Mouse (Mus musculus) MN1 (cell line): Measurements from ENCODE around the gene Rabepk.
A peak's percentile ranks its signal among the peaks of the same experiment; 100 is the strongest.
"Not testable (repeated sequence)": the region's sequence is repeated elsewhere in the genome, so short reads cannot be mapped to it uniquely, and the experiment has no call there.

Source experiments
- DNase-seq: peaks from one replicate; pipeline ENCODE4 v3.0.0-alpha.2; 2016; ENCODE audit warnings: low spot score

The Rabepk gene

DNA sequence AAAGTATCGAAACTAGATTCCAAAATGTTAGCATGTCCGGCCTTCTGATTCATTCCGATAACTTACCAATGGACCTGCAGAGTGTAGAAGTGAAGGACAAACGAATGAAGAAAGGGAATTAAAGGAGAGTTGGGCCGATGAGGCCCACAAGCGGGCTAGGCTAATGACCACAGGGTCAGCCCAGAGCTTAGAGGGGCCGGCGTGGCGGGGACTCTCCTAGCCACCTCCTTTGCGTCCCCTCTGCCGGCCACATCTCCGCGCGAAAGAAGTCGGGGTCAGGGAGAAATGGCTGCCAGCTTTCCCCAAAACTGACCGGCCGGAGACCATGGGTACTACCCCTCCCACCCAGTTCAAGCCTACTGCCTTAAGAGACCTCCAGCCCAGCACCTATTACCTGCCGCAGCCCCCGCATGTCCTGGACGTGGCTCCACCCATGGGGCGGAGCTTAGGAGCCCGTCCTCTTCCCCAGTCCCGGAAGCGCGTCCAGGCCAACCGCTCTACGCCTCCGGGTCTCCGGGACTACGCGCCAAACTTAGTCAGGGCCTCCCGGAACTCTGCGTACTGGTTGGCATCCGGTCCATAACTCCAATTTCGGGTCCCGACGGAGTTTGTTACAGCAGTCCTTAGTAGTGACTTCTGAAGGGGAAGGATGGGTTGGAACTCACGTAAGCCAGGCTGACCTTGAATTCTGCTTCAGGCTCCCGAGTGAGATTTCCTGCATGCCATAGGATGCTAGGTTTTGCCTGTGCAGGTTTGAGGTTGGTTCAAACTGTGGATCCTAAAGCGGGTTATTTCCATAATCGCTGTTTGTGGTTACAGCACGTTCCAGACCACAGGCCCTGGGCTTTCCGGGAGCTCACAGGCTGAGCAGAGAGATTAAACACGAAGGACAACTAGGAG lies at the start of gene Rabepk:
Rabepk (minus strand) TSS at position 556 of the 900 bp plus-strand sequence.
- peak; percentile 84 for DNase-seq

DNA sequence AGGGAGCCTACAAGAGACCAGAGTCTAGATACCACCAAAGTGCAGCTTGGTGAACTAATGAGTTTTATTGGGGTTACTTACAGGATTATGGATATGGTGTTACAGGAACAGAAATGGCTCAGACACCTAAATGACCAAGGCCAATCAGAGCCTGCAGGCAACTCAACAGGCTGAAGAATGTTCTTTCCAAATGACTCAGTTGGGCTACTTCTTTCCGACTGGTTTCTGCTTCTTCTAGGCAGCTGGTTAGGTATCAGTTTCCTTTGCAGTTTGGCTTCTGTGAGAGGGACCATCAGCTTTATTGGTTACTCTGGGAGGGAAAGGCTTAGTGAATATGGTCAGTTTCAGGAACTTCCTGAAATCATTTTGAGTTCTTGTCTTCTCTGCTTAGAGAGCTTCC lies 48.0 kb upstream of the Rabepk start:
- no peak for DNase-seq

DNA sequence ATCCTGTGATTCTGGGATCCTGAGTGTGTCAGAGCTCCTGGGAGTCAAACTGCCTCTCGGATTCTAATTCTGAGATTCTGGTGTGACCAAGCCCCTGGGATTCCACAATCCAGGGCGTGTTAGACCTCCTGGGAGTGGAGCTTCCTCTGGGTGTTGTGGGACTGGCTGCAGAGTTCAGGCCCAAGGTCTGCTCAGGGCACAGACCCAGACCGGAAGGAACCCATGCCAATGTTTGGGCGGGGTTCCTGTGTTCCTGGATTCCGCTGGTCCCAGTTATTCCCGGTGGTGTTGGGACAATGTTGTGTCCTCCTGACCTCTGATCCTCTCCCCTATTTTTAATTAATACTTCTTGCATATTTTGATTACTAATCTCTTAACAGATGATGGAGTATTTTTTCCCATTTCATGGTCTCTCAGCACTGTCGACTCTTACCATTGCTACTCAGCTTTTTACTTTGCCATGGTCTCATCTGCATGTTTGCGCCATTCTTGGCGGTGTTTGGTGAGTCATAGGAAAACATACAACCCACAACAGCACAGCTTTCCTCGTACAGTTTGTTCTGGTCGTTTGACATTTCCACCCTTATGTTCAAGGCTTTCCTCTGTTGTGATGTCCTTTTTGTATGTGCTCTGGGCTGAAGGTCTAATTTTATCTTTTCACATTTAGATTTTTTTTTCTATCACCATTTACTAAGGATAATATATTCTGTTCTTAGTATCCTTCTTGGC lies 43.7 kb upstream of the Rabepk start:
- DNase-seq: no peak

DNA sequence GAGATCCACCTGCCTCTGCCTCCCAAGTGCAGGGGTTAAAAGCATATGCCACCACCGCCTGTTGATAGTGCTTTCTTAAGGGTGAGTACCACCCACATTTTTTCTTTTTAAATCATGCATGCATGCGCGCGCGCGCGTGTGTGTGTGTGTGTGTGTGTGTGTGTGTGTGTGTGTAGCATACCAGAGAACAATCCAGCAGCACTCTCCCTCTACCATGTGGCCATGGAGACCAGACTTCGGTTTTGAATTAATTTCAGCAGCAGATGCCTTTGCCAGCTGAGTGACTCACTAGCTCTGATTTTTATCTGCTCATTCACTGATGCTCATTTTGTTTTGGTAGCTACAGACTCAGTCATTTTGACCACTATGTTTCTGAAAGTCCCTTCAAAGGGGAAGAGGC lies 42.0 kb upstream of the Rabepk start:
- peak; percentile 90 for DNase-seq

DNA sequence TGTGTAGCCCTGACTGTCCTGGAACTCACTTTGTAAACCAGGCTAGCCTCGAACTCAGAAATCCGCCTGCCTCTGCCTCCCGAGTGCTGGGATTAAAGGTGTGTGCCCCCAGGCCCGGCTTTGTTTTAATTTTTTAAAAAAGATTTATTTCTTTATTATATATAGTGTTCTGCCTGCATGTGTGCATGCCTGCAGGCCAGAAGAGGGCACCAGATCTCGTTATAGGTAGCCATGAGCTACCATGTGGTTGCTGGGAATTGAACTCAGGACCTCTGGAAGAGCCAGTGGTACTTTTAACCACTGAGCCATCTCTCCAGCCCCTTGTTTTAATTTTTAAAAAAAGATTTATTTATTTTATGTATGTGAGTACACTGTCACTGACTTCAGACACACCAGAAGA lies 40.4 kb upstream of the Rabepk start:
- DNase-seq: not testable (repeated sequence)

DNA sequence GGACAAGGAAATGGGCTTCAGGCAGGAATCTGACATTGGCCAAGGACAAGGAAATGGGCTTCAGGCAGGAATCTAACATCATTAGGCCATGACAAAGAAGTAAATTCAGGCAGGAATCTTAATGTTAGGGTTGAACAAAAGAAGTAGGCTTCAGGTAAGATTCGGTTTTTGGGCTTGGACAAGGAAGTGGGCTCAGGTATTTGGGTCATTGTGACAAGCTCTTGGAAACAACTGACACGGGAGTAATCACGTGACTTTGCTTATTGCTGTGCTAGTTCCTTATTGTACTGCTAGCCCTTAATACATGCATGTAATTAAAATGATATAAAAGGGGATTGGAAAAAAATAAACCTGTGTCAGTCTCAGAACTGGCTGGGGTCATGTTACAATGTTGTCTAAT lies 36.0 kb upstream of the Rabepk start:
- no peak for DNase-seq

DNA sequence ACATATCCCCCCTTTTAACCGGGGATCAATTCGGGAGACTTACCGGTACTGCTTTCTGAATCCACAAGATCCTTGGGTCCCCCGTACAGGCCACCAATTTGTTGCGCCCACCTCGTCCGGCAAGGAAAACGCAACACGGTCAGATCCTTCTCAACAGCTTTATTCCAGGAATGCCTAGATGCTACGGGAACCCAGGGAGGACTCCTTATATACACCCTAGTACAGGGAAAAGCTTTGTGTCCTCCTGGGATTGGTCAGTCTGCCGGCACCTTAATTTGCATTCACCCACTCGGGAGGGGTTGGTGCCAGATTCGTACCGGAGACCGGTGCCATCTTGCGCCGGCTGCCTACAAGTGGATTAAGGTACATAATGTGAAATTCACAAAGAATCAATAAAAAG lies 33.9 kb upstream of the Rabepk start:
- DNase-seq: no peak

DNA sequence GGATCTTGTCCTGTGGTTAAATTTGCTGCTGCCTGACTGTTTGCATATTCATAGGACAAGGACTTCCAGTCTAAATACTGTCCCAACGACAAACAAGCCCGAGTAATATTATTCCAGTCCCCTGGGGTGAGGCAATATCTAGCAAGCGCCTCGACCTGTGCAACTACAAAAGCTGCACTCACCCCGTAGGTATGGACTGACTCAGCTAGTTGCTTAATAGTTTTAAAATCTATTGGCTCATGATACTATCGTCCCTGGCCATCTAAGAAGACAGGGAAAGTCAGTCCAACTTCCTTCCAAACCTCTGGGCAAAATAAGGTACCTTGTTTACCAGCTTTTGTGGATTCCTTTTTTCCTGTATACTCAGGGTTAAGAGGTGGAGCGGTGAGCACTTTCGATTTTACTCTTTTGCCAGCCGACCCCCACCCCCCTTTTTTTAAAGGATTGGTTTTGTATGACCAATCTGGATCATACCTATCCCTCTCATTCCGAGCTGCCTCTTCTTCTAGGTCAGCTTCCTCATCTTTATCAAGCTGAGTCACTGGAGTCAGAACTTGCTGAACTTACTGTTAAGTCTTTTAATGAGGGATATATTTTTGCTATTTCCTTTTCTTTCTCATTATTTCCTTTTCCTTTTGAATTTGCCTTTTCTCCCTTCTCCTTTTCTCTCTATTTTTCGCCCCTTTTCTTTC lies 33.2 kb upstream of the Rabepk start, which contains the start of gene Gm34653:
Gm34653 (plus strand) TSS at position 242 of the 692 bp plus-strand sequence.
- DNase-seq: not testable (repeated sequence)

DNA sequence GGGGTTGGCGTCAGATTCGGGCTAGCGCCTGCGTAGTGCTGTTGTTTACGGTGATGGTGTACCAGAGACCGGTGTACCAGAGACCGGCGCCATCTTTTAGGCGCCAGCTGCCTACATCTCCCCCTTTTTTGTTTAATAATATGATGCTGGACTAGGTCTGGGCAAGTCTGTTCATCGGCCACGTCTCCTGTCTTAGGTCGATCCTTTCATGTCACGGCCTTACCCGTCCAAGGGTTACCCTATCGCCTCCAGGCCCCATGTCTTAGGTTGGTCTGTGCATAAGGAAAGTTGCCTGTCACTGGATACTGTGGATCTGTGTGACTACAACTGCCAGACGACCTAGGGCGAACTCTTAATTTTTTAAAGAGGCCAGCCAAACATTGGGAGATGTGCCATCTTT lies 30.4 kb upstream of the Rabepk start:
- not testable (repeated sequence) for DNase-seq

DNA sequence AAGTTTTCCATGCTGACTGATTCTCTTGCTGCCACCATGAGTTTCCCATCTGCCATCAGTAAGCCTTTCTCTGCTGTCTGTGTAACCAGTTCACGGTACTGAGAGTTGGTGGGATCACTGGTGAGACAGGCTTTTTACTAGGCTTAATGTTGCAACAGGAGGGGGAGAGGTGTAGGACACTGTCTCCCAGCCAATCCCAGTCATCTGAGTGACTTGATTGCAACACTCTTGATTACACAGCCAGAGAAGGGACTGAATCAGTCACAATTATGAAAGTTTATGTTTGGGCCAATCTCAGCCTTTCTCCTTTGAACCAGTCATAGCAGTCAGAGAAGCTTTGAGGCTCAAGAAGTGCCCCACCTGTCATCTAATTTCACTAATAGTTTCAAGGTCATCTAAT lies 28.3 kb upstream of the Rabepk start:
- DNase-seq: no peak

DNA sequence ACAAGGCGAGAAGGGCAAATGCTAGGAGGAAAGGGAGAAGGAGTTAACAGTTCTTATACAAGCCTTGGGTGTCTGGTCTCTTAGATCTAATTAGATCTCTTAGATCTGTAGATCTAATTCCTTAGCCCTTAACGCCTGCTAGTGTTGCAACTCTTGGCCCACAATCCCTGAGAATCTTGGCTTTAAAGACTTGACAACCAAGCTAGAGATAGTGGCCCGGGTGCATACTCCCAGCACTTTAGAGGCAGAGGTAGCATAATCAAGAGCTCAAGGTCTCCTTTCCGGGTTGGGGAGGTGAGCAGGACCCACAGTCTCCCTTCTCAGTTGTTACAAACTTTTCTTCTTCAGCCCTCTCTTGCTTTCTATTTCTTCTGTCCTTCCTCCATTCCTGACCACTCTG lies 27.9 kb upstream of the Rabepk start:
- DNase-seq: no peak

DNA sequence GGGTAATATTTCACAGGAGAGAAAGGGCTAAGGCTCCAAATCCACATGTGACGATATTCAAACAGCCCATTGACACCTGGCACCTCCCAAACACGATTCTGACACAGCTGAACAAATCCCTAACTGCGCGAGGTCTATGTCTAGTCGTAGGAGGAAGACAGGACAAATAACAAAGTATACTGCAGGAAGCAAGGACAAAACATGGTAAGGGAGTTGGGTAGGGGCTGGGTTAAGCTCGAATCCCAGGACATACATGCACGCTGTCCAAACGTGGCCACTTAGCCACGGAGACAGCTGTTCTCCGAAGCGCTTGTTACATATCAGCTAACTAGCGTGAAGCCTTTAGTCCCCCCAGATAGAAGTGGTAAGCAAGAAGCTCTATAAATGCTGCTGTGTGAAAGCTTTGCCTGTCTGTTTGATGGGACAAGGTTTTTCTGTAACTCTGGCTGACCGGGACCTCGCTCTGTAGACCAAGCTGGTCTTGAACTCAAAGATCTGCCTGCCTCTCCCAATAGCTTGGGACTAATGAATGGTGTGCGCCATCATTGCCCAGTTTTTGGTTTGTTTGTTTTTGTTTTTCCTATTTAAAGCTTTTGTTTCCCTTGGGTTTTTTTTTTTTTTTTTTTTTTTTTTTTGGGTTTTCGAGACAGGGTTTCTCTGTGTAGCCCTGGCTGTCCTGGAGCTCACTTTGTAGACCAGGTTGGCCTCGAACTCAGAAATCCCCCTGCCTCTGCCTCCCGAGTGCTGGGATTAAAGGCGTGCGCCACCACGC lies 26.9 kb upstream of the Rabepk start:
- DNase-seq: no peak

DNA sequence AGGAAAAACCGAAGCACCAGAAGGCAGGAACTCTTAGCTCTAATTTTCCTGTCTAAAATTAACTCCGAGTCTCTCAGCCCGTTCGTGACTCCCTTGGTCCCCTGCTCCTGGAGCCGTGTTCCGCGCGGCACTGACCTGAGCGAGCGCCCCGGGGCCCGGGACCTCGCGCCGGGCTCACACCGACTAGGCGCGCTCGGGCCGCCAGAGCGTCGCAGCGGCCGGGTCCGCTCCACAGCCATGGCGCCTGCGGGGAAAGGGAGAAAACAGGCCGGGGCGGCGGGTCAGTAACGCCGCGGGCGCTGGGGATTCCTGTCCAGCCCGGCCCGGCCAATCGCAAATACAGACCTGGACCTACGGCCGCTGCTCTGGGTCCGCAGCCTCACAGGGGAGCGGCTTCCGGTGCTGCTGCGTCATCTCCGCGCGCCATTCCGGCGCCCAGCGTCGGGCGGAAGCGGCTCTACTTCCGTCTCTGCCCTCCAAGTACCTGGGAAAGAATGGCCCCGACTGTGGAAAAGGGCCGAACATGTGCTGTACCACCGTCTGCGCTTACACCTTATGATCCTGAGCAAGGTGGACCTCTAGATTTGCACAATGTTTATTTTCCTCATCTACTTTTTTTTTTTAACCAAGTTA lies 26.2 kb upstream of the Rabepk start, which contains the start of gene Fbxw2:
Fbxw2 (minus strand) TSS at position 485 of the 633 bp plus-strand sequence.
- DNase-seq: peak; percentile 95

DNA sequence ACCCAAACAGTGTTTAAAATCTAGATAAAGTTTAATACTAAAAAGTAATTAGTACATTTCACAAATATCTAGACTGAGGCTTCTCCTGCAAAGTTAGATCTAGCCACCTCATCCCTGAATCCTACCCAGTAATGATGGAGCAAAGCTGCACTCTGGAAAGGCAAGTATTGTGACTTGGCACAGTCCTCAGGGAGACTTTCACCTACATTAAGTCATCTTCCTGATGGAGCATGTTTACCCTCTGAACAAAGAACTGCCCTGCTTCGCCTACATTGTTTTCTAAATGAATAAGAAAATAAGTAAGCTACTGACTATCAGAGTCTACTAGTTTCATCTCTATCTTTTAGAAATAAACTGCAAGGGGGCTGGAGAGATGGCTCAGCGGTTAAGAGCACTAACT lies 18.8 kb upstream of the Rabepk start:
- DNase-seq: no peak

DNA sequence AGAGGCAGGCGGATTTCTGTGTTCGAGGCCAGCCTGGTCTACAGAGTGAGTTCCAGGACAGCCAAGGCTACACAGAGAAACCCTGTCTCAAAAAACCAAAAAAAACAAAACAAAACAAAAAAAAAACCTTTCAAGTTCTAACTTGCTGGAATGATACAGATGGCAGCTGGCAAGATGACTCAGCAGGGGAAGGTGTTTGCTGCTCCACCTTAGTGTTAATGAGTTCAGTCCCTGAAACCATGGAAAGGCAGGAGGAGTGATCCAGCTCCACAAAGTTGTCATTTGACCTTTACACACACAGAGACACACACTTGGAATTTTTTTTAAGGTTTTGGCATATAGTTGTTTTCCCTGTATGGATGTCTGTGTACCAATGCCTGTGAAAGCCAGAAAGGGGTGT lies 16.2 kb upstream of the Rabepk start:
- not testable (repeated sequence) for DNase-seq

DNA sequence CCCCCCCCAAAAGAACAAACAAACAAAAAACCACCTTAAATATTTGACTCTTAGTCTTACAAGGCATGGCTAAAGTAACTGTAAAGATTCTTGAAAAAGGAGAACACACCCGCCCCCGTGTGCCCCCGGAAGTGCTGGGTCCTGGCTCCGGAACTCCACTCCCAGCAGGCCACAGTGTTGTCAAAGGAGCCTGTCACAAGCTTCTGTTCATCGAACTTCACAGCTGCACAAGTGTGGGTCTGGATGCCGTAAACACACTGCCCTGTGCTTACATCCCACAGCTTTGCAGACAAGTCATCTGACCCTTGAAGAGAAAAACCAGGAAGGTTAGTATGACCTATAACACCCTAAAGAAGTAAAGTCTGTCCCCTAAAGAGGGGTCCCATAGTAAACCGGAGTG lies 13.0 kb upstream of the Rabepk start:
- DNase-seq: no peak

DNA sequence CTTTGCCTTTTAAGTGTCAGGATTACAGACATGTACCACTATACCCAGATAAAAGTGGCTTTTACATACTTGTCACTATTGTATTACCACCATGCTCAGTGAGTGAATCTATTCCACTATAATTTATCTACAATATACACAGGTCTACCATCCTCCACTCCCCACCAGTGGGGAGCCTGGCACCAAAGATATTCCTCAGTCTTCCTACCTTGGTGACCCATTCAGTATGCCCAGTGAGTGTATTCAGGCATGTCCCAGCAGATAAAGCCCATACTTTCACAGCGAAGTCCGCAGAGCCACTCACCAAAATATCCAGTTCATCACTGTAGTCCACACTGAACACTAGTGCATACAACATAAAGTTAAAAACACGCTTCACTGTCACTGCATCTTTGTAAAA lies 11.1 kb upstream of the Rabepk start:
- DNase-seq: no peak

DNA sequence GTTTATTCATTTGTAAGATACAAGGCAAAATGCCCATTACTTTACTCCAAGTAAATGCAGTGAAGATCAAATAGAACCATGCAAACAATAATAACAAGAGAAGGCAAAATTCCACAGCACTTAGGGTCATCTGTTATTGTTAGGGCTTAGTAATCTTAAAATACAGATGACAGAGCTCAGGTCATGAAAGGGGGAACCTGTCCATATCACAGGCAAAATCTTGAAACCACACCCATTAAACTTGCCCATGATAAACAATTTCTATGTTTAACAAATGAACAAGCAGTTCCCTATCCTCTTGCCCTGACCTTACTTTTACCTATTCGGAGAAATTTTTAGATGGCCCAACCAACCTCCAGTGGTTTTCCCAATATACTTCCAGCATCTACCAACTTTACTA lies 9.9 kb upstream of the Rabepk start:
- DNase-seq: no peak

DNA sequence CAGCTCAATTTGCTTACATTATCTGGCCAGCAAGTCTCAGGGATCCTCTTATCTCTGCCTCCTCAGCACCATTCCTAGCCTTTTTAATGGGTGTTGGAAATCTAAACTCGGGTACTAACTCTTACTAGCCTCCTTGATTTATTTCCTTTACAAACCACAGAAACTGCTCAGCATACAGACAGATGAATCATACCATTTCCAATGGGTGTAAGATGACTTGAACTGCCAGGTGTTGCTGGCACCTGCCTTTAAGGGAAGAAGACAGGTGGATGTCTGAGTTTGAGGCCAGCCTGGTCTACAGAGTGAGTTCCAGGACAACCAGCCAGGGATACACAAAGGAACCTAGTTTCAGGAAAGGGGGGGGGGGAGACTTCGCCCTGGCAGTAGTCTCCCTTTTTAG lies 8.3 kb upstream of the Rabepk start:
- no peak for DNase-seq

DNA sequence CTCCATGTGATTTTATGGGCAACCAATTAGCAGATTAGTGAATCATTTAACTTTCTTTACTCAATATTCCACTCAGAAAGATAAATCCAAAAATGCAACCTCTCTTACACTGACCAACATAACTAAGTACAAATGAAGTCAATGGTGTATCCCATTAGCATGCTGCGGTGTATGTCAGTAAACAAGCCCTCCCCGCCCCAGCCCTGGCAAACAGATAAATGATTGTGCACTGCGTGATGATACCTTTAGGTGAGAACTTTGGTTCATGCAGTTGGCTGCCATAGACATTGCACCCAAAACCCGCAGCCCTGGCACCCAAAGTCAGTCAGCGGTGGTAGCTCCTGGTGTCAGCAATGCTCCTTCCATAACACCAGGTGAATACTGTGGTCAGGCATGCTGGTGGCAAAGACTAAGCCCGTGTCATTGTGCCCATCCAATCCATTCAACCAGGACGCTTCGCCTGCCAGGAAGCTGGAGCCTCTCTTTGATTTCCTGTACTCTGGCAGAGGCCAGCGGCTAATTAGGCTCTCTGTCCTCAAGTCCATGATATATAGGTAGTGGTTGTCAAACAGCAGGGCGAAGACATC lies 5.7 kb upstream of the Rabepk start:
- no peak for DNase-seq

DNA sequence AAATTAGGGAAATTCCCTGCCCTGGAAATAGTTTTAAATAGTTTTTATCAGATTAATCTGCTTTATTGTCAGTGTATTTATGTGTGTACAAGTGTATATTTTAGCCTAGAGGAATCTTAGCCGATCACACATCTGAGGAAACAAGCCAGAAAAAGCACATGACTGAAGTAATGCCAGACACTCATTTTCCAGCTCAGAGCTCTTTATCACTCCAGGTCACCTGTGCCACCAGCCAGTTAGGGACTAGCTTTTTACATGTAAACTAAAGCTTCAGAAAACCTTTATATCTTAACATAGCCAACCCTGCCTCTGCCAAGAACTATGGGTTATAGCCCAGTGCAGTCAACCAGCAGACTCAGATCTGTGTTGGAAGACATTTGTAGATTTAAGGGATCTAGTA lies 5.1 kb upstream of the Rabepk start:
- no peak for DNase-seq
